Mouse (Mus musculus) neural tube, embryonic 10.5 days (tissue): ENCODE data around the gene Krtcap2.

Experiments
- DNase-seq: peaks from one replicate; pipeline ENCODE4 v3.0.0-alpha.2; 2017; ENCODE audit warnings: low spot score; ENCODE audit errors: extremely low spot score

Krtcap2 gene

DNA sequence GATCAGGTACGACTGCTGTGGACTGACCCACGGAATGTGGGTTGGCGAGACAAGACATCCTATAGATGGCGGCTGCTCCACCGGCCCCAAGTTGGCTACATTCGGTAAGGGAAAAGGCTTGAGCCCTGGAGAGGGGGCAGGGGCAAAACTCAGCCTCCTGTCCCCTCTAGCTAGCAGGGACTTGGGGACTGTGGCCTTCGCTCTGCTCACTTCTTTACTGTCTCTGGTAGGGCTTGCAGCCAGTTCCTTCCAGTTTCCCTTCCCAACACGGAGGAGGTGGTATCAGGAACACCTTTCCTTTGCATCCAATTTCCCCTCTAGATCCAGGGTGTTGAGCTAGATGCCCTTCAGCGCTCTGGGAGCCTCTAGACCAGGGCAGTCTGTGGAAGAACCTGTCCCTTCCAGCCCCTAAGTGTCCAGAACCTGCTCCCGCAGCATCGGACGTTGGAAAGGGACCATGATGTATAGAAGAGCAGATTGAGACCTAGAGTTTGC, 20.4 kb upstream of the Krtcap2 start:
- no peak for DNase-seq

DNA sequence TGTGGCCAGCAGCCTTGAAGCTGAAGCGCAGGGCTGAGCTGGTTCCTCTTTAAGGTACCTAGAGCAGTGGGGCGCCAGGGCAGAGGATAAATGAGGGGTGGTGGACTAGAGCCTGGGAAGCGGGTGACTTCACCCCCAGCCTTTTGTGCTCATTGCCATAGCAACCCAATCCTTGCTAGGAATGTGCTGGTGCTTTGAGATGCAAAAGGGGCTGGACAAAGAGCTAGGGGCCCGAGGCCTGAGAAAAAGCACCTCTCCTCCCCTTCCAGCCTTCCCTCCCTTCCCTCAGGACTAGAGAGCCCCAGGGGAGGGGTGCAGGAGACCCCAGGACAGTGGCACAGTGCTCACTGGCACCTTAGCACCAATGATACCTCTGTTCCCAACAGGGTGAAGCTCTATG, 19.8 kb upstream of the Krtcap2 start:
- peak; percentile 68 for DNase-seq

DNA sequence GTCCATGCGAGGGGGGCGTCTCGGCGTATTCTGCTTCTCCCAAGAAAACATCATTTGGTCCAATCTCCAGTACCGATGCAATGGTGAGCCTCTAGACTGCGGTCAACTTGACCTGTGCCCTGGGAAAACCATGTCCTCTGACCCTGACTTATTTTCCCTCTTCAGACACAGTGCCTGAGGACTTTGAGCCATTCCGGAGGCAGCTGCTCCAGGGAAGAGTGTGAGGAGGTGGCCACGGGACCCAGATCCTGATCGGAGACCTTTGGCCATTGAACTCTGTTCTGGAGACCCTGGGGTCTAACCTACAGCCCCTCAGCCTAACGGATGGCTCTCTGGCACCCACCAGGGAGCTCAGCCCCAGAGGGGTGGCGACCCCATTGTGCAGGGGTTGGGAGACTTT, 19.4 kb upstream of the Krtcap2 start:
- peak; percentile 52 for DNase-seq

DNA sequence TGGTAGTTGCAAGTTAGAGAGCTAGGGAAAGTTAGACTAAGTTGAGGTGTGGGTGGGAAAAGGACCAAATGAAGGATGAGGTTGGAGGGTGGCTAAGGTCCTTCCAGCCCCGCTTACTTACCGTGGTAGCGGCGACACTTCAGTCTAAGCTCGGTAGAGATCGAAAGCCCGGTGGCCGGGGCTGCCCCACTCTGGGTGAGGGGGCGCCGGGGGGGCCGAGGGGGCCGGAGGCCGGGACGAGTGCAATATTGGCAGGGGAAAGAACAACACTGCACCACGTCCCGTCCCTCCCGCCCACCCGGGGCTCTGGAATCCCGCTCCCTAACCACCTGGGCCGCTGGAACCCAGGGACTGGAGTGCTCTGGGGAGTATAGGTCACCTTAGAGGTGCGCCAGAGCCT, 18.9 kb upstream of the Krtcap2 start, which contains the start of gene Mtx1:
TSS of gene Mtx1 (minus strand) at position 189 of the 400 bp plus-strand sequence.
- DNase-seq, result no peak

DNA sequence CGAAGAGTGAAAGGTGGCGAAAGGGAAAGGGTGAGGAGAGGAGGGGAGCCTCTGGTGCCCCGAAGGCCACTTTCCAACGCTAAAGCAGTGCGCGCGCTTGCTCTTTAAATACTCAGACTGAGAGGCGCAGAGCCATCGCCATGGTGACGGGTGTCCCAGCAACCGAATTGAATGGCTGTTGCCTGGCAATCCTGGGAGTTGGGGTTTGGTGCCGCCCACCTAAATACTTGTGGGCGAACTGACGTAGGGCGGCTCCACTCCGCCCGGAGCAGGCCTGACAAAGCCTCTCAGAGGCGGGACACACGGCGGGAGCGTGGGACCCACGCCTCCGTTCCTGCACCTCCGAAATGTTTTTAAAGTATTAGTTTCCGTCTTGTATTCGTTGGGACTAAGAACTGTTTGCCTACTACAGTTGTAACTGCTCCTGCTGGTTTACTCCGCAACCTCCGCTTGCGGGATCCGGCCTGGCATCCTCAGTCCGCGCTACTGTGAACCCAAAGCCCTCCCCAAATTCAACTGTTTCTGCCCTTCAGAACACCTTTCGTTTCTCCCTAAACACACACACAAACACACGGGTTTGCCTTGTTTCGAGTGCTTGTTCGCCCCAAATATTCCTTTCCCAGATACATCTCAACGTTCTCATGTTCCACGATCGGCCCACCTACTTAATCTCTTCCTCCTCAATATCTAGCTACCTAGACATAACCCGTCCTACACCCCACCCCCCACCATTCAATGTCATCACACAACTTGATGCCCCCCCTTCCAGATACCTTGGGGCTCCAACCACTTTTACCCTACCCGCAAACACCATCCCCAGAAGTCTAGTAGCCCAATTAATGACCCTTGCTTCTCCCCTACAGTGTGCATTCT, 18.2 kb upstream of the Krtcap2 start:
- DNase-seq, result peak; percentile 97

DNA sequence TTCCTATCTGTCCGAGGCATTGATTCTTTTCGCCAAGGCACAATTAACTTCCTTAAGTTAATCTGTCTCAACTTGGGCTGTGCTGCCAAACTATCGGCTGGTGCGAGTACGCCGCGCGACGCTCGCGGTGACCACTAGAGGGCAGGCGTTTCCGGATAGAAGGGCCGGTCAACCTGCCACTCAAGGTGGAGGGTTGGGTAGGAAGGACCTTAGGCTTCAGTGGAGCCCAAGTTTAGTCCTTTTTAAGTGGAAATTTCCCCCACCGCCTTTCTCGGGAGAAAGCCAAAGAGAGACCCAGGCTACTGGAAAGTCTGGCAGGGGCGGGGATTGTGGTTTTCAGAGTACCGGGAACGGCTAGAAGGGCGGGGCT, 17.6 kb upstream of the Krtcap2 start:
- DNase-seq, result peak; percentile 90

DNA sequence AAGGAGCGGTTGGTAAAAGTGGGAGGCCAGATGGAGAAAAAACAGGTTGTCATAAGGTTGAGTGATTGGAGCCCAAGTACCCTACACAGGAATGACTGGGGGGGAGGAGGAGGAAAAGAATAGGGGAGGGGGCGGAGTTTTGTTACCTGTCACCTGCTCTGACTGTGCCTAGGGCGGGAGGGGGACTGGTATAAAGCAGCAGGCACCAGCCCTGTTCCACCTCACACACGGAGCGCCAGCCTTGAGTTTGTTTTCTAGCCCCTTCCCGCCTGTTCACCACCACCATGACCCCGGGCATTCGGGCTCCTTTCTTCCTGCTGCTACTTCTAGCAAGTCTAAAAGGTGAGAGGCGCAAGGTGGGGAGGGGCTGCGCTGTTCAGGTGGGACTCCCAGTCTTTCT, 16.9 kb upstream of the Krtcap2 start, which contains the start of gene Muc1:
TSS of gene Muc1 (plus strand) at position 222 of the 400 bp plus-strand sequence.
- DNase-seq, result no peak

DNA sequence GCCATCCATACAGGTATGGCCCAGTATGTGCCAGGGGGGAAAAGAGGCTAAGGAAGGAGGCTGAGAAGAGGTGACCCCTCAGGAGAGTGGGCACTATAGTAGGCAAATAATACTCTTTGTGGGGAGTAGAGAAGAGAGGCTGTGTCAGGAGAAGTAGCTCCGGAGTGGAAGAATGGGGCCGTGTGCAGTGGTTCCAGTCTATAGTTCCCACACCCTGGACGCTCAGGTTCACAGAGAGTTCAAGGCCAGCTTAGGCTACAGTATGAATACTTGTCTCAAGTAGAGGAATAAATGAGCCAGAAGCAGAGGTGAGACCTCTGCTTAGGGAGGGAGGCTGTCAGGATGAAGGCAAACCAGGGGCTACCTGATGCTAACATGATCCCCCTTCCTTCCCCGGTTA, 16.5 kb upstream of the Krtcap2 start:
- no peak for DNase-seq

DNA sequence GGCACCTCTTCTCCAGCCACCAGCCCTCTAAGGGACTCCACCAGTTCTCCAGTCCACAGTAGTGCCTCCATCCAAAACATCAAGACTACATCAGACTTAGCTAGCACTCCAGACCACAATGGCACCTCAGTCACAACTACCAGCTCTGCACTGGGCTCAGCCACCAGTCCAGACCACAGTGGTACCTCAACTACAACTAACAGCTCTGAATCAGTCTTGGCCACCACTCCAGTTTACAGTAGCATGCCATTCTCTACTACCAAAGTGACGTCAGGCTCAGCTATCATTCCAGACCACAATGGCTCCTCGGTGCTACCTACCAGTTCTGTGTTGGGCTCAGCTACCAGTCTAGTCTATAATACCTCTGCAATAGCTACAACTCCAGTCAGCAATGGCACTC, 15.2 kb upstream of the Krtcap2 start:
- DNase-seq, result no peak

DNA sequence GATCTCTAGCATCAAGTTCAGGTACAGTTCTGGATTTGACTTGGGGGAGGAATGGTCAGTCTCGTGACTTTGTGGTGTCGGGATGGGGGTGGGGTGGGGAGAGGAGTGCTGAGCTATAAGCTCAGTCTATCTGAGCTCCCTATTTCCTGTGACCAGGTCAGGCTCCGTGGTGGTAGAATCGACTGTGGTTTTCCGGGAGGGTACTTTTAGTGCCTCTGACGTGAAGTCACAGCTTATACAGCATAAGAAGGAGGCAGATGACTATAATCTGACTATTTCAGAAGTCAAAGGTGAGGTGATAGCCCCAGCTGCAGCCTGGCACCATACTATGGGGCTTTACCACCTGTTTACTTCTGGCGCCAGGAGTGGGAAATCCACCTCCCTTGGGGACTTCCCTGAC, 14.4 kb upstream of the Krtcap2 start:
- no peak for DNase-seq

DNA sequence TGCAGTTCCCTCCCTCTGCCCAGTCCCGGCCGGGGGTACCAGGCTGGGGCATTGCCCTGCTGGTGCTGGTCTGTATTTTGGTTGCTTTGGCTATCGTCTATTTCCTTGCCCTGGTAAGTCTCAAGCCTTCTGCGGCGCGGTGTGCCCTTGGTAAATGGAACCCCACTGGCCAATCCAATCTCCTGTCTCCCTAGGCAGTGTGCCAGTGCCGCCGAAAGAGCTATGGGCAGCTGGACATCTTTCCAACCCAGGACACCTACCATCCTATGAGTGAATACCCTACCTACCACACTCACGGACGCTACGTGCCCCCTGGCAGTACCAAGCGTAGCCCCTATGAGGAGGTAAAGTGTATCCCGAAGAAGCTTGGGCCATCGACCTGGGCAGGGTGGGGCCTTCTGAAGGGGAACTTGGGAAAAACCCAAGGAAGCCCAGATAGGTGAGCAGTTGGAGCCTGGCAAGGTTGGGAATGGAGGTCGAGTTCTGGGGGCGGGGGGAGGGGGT, 13.9 kb upstream of the Krtcap2 start:
- DNase-seq, result no peak

DNA sequence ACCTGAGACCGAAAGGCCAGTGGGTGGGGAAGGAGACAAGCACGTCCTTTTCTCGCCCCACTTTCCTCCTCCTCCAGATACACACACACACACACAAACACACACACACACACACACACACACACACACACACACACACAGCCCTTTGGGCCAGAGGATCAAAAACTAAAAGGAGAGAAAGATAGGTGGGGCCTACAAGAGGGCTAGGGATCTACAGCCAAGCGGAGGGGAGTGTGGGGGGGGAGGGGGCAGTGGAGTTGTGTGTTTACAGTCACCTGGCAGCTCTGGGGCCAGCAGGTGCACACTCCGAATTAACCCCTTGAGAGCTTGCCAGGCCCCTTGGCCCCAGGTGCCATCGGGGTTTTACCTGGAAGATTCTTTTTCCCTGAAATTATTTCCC, 13.2 kb upstream of the Krtcap2 start:
- no peak for DNase-seq

DNA sequence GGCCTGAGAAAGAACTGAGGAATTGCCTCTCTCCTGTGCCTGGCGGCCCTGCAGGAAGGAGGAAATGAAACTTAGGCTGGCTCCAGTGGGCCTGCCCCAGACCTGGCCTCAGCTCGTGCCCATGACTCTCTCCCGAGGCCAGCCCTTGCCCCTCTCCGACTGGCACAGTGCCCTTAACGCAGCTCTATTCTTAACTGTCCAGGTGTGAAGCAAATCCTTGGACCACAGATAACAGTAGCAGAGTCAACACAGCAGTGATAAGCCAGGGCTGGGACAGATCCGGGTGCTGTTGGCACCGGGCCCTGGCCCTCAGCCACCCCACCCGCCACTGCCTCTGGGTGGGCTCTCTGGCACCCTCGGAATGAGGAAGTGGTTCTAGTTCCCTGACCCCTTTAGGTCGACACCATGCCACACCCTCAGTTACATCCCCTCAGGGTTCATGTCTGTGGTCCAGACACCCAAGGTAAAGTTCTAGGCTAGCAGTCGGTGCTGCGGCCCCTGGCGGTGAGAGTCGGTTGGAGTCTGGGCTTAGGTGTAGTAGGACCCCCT, 12.1 kb upstream of the Krtcap2 start:
- no peak for DNase-seq

DNA sequence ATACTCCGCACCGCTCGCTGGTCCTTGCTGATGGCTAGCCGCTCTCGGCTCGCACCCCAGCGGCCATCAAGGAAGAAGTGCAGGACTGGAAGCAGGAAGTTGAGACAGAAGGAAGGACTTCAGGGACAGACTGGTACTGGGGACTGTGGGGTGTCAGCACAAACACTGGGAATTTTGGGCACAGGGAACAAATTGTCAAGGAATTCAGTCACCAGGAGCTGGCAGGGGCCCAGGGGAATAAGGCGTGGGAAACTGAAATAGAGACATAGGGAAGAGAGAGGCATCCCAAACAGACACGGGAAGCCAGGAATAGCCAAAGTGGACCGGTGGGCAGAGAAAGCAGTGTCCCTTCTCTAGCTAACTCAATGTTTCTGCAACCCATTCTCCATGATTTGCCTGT, 9.2 kb upstream of the Krtcap2 start:
- DNase-seq, result no peak

DNA sequence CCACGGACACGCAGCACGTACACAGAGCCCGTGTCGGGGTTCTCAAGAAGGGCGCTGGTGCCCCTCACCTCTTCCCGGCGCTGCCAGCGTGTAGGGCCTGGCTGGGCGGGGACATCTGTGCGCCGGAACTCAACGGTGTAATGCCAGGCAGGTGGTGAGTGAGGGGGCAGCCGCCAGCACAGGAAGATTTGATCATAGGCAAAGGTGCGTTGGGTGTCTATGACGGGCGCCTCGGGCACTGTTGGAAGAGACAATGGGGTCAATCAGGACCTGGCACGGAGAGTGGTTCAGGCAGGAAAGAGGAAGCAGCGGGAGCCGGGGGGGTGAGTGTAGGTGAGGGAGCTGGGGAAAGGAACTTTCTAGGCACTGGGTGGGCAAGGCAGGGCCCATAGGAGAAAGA, 8.1 kb upstream of the Krtcap2 start:
- no peak for DNase-seq

DNA sequence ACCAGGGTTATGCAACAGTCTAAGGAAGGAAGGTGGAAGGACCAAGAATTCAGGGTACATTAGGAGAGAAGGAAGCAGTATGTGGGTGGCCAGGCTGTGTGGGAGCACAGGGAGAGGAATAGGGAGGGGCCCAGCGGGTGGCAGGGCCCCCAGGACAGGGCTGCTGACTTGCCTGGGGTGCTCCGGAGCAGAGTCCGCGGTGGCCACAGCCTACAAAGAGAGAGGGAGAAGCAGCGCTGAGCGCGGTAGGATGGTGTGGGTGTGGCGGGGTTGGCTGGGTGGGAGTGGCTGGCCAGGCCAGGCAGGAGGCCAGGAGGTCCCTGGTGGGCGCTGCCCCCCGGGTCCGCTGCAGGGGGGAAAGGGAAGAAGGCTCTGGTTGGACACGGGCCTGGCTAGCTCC, 7.3 kb upstream of the Krtcap2 start:
- DNase-seq, result no peak

DNA sequence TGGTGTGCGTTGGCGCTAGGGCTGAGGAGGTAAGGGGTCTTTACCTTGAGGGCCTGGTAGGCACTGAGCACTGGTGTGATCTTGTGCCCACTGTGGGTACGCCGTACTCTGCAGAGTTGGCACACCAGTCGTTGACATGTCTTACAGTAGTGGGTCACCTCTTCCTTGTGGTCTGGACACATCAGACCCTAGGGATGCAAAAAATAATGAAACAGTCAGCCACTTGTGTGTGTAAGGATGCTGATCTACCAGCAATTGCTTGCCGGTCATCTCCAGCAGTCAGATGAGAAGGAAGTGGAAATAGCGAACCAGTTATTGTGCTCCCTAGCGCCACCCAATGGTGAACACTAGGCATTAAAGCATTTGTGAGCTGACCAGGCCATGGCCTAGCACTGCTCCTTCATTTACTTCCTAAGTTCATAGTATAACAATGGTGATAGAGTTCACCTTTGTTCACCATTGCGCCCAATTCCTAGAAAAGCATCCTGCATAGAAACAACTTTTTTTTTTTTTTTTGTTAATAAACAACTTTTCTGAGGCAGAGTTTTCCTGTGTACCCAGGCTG, 3.4 kb upstream of the Krtcap2 start:
- DNase-seq, result no peak

DNA sequence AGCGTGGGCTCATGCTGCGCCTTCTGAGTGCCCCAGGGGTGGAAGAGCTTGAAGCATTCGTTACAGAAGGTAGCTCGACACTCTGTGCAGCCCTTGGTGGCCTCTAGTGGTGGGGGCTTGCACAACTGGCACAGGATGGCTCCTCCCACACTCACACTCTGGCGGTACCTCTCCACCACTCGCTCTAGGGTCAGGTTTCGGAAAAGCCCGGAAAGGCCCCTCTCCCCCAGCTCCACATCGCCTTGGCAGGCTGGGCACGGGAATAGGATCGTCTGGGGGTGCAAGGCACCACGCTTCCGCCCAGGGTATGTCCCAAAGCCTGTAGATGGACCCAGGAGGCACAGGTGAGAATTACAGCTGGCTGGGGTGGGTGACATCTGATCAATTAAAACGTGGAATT, 2.2 kb upstream of the Krtcap2 start:
- DNase-seq, result peak; percentile 46

DNA sequence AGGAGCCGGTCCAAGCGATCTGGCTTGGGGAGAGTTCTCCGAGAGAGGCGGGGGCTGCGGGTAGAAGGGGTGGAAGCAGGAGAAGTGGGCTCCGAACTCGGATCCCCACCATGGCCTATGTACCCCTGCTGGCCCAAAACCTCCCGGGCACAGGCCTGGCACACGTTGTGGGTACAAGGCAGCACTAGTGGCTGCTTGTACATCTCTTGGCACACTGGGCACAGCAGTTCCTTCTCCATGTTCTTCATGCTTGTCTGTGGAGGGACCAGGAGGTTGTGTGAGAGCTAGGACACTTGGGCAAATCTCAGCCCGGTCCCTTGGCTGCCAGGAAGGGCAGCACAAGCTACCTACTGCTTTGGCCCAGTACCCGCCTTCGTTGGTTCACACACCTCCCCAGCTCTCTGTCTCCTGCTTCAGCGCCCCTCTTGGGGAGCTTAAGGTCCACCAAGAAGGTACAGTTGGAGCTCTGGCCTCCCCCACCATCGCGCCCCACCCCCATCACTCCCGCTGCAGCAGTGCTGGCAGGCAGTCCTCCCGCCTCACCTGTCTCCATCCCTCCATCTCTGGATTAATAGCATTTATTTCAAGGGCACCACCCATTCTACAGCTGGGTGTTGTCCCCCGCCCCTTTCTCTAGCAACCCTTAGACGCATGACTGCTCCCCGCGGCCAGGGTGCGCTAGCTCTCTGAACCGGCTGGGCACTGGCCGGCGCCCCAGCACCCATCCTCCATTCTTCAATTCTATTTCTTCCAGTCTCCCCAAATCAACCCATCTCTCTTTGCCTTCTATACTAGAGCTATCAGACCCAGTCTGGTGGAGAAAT, 1.4 kb upstream of the Krtcap2 start:
- no peak for DNase-seq

DNA sequence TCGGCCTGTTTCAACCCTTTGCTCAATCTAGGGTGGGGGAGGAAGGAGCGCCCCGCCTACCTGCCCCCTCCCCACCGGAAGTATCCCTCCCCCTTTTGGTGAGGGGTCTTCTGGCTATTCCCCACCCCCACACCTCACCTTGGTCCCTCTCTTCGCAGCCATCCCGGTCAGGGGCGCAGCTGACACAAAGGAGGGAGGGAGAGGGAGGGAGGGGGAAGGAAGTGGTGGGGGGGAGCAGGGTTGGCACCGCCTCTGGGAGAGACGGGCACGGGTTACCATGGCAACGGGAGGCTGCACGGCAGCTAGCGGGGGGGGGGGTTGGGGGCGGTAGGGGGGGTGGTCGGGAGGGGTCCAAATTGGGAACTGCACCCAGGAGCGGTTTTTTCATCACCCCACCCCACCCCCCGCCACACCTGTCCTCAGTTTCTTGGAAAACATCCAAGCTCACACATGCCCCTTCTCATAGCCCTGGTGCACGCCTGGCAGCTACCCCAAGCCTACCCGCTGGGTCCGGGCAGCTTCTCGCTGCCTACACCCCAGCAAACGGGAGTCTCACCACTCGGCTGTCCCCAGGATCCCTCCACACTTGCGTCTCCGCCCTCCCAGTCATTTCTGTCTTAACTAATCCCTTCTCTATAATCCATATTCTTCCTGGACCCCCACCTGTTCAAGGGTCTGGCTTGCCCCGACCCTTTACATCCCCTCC, 631 bp upstream of the Krtcap2 start:
- peak; percentile 58 for DNase-seq
